Mouse (Mus musculus): Measurements from ENCODE around the gene Rgl1.

The Rgl1 gene

DNA sequence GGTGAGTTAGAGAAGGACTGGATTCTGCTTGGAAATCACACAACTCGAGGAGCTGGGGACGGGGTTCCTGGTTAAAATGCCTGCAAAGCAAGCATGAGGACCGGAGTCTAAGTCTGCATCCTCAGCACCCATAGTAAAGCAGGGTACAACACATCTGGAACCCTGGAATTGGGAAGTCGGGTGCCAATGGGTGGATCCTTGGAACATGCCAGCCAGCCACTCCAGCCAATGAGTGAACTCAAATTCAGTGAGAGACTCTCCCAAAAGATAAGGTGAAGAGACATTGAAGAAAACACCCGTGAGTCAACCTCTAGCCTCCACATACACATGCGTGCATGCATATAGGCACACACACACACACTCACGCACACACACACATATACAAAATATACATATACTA, 172.8 kb downstream of the Rgl1 start:
- TF ChIP-seq POU5F1 (IDR thresholded peaks at IDR 0.05; ENCODE audit: borderline replicate concordance, low read length), result no peak
- TF ChIP-seq NANOG (IDR thresholded peaks at IDR 0.05; ENCODE audit: borderline replicate concordance, low read length), result no peak
- no peak for TF ChIP-seq CTCF (conservative IDR thresholded peaks at IDR 0.05; ENCODE audit: low read length)
- H3K9me3 ChIP-seq (ENCODE audit: low read length), result no peaks in the 10 kb centered on the region
- no peaks in the 10 kb centered on the region for H3K4me1 ChIP-seq (replicated peaks; ENCODE audit: low read depth, low read length)
- H3K4me3 ChIP-seq (replicated peaks; ENCODE audit: low read length), result no peak overlapping the region
- H3K36me3 ChIP-seq (ENCODE audit: insufficient read depth, low read length), result no peaks in the 10 kb centered on the region
- no peaks in the 10 kb centered on the region for H3K27me3 ChIP-seq (ENCODE audit: insufficient read depth, low read length)

DNA sequence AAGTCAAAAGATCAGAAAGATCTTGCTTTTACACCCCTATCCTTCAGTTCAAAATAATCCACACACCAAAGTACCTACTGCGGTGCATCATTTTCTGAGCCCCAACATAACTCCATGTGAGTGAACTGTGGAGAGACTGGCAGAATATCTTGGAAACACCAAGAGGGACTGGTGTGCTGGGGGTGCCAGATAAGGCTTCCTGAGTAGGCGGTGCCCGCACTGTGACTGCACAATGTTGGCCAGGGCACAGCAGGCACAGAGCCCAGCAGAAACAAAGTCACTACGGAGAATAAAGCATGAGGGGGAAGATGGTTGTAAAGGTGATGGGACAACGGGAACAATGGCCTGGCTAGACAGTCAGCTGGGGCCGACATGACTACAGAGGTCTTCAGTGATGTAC, 173.5 kb downstream of the Rgl1 start:
- H3K9me3 ChIP-seq (ENCODE audit: low read length), result no peaks in the 10 kb centered on the region
- no peak for TF ChIP-seq POU5F1 (IDR thresholded peaks at IDR 0.05; ENCODE audit: borderline replicate concordance, low read length)
- TF ChIP-seq CTCF (conservative IDR thresholded peaks at IDR 0.05; ENCODE audit: low read length), result no peak
- TF ChIP-seq NANOG (IDR thresholded peaks at IDR 0.05; ENCODE audit: borderline replicate concordance, low read length), result no peak
- no peaks in the 10 kb centered on the region for H3K27me3 ChIP-seq (ENCODE audit: insufficient read depth, low read length)
- no peaks in the 10 kb centered on the region for H3K4me1 ChIP-seq (replicated peaks; ENCODE audit: low read depth, low read length)
- no peaks in the 10 kb centered on the region for H3K36me3 ChIP-seq (ENCODE audit: insufficient read depth, low read length)
- H3K4me3 ChIP-seq (replicated peaks; ENCODE audit: low read length), result no peak overlapping the region

DNA sequence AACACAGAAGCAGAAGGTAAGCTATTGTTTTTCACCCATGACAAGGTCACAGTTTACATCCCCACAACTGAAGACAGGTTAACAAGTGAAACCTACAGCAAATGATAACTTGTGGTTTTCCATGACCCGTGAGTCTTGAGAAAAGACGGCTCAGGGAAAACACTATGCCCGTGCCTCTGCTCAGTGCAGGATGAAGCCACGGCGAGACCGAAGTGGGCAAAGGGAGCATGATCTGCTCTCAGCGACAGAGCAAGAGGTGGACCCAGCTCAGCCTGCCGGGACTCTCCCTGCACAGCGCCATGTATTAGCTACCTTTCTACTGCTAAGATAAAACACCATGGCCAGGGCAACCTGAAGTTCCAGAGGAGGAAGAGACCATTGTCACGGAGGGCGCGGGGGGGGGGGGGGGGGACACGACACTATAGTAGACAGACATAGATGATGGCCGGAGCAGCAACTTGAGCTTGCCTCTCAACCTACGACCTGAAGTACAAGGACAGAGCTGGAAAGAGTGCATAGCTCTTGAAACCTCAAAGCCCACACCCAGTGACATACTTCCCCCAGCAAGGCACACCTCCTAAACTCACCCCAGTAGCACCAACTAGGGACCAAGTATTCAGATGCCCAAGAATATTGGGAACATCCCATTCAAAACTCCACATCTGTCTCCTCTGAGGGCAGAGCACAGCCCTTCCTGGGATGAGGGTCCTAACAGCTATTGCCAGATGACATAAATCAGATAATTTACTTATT, 174.2 kb downstream of the Rgl1 start:
- Histone ChIP-seq H3K4me1 (replicated peaks; ENCODE audit: low read depth, low read length) (no peaks in the 10 kb centered on the region), H3K36me3 (ENCODE audit: insufficient read depth, low read length) (no peaks in the 10 kb centered on the region), H3K9me3 (ENCODE audit: low read length) (no peaks in the 10 kb centered on the region), H3K4me3 (replicated peaks; ENCODE audit: low read length) (no peak overlapping the region), H3K27me3 (ENCODE audit: insufficient read depth, low read length) (no peaks in the 10 kb centered on the region)
- TF ChIP-seq POU5F1 (IDR thresholded peaks at IDR 0.05; ENCODE audit: borderline replicate concordance, low read length) (no peak), NANOG (IDR thresholded peaks at IDR 0.05; ENCODE audit: borderline replicate concordance, low read length) (no peak), CTCF (conservative IDR thresholded peaks at IDR 0.05; ENCODE audit: low read length) (no peak)

DNA sequence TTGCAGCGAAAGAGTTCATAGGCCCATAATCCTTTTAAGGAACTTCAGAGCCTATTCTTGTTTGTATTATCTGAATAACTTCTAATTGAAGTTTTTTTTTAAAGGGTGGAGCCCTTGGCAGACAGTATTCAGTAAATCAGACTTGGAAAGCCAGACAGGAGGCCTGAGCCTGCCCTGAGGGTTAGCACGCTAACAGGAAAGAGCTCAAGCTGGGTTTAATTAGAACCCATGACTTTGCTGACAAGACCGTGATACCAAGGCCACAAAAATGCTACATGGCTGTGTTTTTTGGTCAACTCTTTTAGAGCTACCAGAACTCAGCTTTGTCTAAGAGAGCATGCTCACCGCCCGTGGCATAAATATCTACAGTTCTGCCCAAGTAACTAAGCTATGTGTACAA, 175.8 kb downstream of the Rgl1 start:
- Histone ChIP-seq H3K27me3 (ENCODE audit: insufficient read depth, low read length) (no peaks in the 10 kb centered on the region), H3K4me1 (replicated peaks; ENCODE audit: low read depth, low read length) (peaks cover 3% of the 10 kb centered on the region; the same call in 1 of the 2 replicates), H3K4me3 (replicated peaks; ENCODE audit: low read length) (no peak overlapping the region), H3K36me3 (ENCODE audit: insufficient read depth, low read length) (no peaks in the 10 kb centered on the region), H3K9me3 (ENCODE audit: low read length) (no peaks in the 10 kb centered on the region)
- TF ChIP-seq POU5F1 (IDR thresholded peaks at IDR 0.05; ENCODE audit: borderline replicate concordance, low read length) (no peak), NANOG (IDR thresholded peaks at IDR 0.05; ENCODE audit: borderline replicate concordance, low read length) (no peak), CTCF (conservative IDR thresholded peaks at IDR 0.05; ENCODE audit: low read length) (no peak)

DNA sequence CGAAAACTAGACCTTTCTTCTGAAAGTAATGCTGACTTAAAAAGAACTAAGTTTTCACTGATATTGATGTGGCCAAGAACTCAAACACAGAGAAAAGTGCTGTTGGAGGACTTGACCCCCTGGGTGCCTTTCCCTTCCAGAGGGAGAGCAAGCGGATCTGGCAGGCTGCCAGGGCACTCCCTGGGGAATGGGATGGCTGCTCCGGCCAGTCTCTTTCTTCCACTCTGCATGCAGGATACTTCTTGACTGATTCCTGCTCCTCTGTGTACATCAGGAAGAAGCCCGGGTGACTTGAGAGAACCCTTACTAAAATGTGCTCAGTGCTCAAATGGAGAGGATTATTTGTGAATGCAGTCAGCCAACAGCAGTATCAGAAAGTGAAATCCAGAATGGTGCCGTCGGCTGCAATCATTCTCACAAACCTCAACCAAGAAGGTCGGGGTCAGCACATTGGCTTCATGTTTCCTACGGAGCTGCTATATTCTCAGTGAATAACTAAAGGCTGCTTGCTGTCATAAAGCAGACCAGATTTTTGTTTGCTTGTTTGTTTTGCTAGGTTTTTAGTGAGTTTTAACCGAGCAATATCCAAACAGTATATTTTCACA, 176.7 kb downstream of the Rgl1 start:
- Histone ChIP-seq H3K27me3 (ENCODE audit: insufficient read depth, low read length) (no peaks in the 10 kb centered on the region), H3K4me3 (replicated peaks; ENCODE audit: low read length) (no peak overlapping the region)

DNA sequence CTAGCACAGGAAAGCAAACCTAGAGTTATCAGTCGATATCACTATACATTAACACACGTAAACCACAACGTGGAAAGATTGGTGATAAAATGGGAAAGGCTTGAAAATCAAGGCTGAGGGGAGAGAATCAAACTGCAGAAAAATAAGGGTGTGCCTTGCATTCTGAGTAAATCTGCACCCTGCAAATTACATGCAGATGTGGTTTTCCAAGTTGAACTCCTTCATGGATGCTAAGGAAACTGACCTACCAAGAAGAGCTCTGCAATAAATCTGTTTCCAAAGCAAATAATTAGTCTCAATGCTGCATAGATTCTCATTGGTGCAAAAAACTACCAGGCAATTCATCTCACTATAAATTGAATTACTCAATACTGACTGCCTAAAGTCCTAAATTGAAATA, 178.7 kb downstream of the Rgl1 start:
- H3K27me3 ChIP-seq (ENCODE audit: insufficient read depth, low read length), result 0 out of 2 replicates have a peak, but pooled peaks cover 4% of the 10 kb centered on the region
- TF ChIP-seq NANOG (IDR thresholded peaks at IDR 0.05; ENCODE audit: borderline replicate concordance, low read length) (no peak), POU5F1 (IDR thresholded peaks at IDR 0.05; ENCODE audit: borderline replicate concordance, low read length) (no peak), CTCF (conservative IDR thresholded peaks at IDR 0.05; ENCODE audit: low read length) (no peak)
- peaks cover 3% of the 10 kb centered on the region; the same call in 1 of the 2 replicates for H3K4me1 ChIP-seq (replicated peaks; ENCODE audit: low read depth, low read length)
- H3K36me3 ChIP-seq (ENCODE audit: insufficient read depth, low read length), result no peaks in the 10 kb centered on the region
- no peaks in the 10 kb centered on the region for H3K9me3 ChIP-seq (ENCODE audit: low read length)
- H3K4me3 ChIP-seq (replicated peaks; ENCODE audit: low read length), result no peak overlapping the region

More for the DNA sequence above, 176.7 kb downstream of the Rgl1 start:
- Histone ChIP-seq H3K36me3 (ENCODE audit: insufficient read depth, low read length) (no peaks in the 10 kb centered on the region), H3K9me3 (ENCODE audit: low read length) (no peaks in the 10 kb centered on the region), H3K4me1 (replicated peaks; ENCODE audit: low read depth, low read length) (peaks cover 3% of the 10 kb centered on the region; the same call in 1 of the 2 replicates)
- no peak for TF ChIP-seq CTCF (conservative IDR thresholded peaks at IDR 0.05; ENCODE audit: low read length)
- TF ChIP-seq POU5F1 (IDR thresholded peaks at IDR 0.05; ENCODE audit: borderline replicate concordance, low read length), result no peak
- TF ChIP-seq NANOG (IDR thresholded peaks at IDR 0.05; ENCODE audit: borderline replicate concordance, low read length), result no peak

DNA sequence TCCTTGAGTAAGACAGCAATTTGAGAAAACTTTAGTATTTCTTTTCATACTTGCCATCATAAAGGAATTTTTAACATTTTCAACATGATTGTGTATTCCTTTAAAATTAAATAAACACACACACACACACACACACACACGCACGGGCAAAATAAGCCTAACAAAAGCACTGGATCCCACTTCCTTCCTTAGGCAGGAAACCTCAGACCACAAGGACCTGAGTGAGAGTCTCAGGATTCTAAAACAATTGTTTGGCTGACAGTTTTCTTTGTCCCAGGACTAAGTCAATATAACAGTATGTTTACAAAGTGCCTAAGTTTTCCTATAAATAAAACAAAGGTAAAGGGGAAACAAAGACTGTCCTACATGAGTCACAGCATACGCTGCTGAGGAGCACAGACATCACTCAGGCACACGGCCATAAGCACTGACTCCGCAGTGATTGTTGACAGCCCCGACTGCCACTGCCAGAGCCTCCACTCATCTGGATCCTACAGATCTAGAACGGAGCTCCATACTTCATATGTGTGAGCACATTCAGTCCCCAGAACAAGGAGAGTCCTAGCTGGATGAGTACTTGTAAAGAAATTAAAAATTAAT, 180.7 kb downstream of the Rgl1 start:
- Histone ChIP-seq H3K36me3 (ENCODE audit: insufficient read depth, low read length) (no peaks in the 10 kb centered on the region), H3K9me3 (ENCODE audit: low read length) (no peaks in the 10 kb centered on the region), H3K4me3 (replicated peaks; ENCODE audit: low read length) (no peak overlapping the region), H3K27me3 (ENCODE audit: insufficient read depth, low read length) (0 out of 2 replicates have a peak, but pooled peaks cover 4% of the 10 kb centered on the region), H3K4me1 (replicated peaks; ENCODE audit: low read depth, low read length) (peaks cover 3% of the 10 kb centered on the region; the same call in 1 of the 2 replicates)
- TF ChIP-seq CTCF (conservative IDR thresholded peaks at IDR 0.05; ENCODE audit: low read length), result no peak
- no peak for TF ChIP-seq NANOG (IDR thresholded peaks at IDR 0.05; ENCODE audit: borderline replicate concordance, low read length)
- TF ChIP-seq POU5F1 (IDR thresholded peaks at IDR 0.05; ENCODE audit: borderline replicate concordance, low read length), result no peak

DNA sequence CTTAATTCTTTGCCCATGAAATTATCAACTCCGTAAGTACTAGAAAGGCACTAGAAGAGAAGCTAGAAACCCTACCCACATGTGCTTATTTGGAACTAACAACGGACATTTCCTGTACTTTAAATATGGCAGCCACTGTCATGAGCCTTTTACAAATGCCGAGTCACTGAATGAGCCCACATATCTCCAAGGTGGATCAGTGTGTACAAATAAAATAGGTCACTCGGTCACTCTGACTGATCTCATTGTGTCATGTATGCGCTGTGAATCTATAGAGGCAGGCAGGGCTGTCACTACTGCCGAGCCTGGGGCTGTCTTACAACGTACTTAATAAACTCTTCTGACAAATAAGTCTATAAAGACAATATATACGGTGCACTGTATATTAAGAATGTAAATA, 181.2 kb downstream of the Rgl1 start:
- H3K36me3 ChIP-seq (ENCODE audit: insufficient read depth, low read length), result no peaks in the 10 kb centered on the region
- peaks cover 3% of the 10 kb centered on the region; the same call in 1 of the 2 replicates for H3K4me1 ChIP-seq (replicated peaks; ENCODE audit: low read depth, low read length)
- TF ChIP-seq CTCF (conservative IDR thresholded peaks at IDR 0.05; ENCODE audit: low read length) (no peak), NANOG (IDR thresholded peaks at IDR 0.05; ENCODE audit: borderline replicate concordance, low read length) (no peak), POU5F1 (IDR thresholded peaks at IDR 0.05; ENCODE audit: borderline replicate concordance, low read length) (no peak)
- H3K9me3 ChIP-seq (ENCODE audit: low read length), result no peaks in the 10 kb centered on the region
- no peak overlapping the region for H3K4me3 ChIP-seq (replicated peaks; ENCODE audit: low read length)
- H3K27me3 ChIP-seq (ENCODE audit: insufficient read depth, low read length), result 0 out of 2 replicates have a peak, but pooled peaks cover 4% of the 10 kb centered on the region
